Mouse (Mus musculus): ENCODE results near the gene Olfr427. TPM values are rescaled to one million over a fixed set of nuclear protein-coding genes. Genes with fewer than 3 reads are reported as not detected.

Gene Olfr427
- not detected for polyA plus RNA-seq (2014; fragmentation: Illumina TruSeq; extraction: RNeasy Lipid Tissue Mini Kit (QIAGEN cat#74804); ENCODE audit: low read depth, low replicate concordance)

GRCm38 (mm10) chr1:174096591-174096990, at the start of gene Olfr427:
Gene Olfr427 (plus strand): TSS chr1:174096891.

DNA sequence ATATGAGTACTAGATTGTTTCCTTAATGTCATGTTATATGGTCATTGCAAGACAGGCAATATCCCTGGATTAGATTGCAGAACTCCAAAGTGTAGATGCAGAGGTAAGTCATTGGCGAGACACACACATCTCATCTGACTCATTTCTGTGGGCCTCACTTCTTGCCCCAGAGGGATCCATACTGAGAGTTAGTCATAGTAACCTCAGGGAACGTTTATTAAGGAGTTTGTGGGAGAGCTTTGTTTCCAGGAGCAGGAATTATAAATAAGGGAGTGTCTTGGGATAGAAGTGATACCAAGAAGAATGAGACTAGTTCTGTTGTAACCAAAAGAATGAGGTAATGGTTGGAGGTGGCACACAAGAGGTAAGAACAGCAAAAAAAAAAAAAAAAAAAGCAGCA, 47.8 kb upstream of the Olfr427 start, which contains the start of gene Olfr432:
Gene Olfr432 (plus strand): TSS at position 313 of the 400 bp plus-strand sequence.

GRCm38 (mm10) chr1:174066305-174066704, 30.4 kb upstream of the Olfr427 start, which contains the start of gene Olfr430:
Gene Olfr430 (plus strand): TSS chr1:174066605.

GRCm38 (mm10) chr1:174084031-174084430, 12.7 kb upstream of the Olfr427 start, which contains the start of gene Olfr429:
Gene Olfr429 (plus strand): TSS chr1:174084331.

GRCm38 (mm10) chr1:174121062-174121461, 24.4 kb downstream of the Olfr427 start, which contains the start of gene Olfr231:
Gene Olfr231 (minus strand): TSS chr1:174121162.

DNA sequence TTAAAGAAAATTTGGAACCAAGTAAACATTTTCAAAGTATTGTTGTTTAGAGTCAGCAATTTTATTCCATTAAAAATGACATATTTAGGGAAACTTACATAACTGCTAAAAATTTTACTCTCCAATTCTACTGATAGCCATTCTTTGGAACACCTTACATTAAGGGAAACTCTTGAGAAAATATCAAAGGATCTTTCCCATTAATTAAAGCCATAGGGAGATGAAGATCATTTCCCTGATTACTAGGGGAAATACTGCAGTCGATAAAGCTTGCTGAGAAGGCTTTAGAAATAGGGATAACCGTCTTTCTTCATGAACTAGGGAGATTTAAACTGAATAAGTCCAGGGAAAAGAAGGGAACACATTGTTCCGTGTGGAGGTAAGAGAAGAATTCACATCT, 34.5 kb downstream of the Olfr427 start, which contains the start of gene Olfr424:
Gene Olfr424 (plus strand): TSS at position 301 of the 400 bp plus-strand sequence.

Other genes with a start within 250 kb of the Olfr427 start
- 4.5 TPM for gene Ifi211, start 183.8 kb upstream of the Olfr427 start, polyA plus RNA-seq (2014; fragmentation: Illumina TruSeq; extraction: RNeasy Lipid Tissue Mini Kit (QIAGEN cat#74804); ENCODE audit: low read depth, low replicate concordance)
- gene Mndal, start 154.4 kb upstream of the Olfr427 start, polyA plus RNA-seq (2014; fragmentation: Illumina TruSeq; extraction: RNeasy Lipid Tissue Mini Kit (QIAGEN cat#74804); ENCODE audit: low read depth, low replicate concordance): 38.8 TPM
- 27.9 TPM for gene Ifi203, start 154.2 kb upstream of the Olfr427 start, polyA plus RNA-seq (2014; fragmentation: Illumina TruSeq; extraction: RNeasy Lipid Tissue Mini Kit (QIAGEN cat#74804); ENCODE audit: low read depth, low replicate concordance)
- not detected for gene Ifi202b, start 114.1 kb upstream of the Olfr427 start, polyA plus RNA-seq (2014; fragmentation: Illumina TruSeq; extraction: RNeasy Lipid Tissue Mini Kit (QIAGEN cat#74804); ENCODE audit: low read depth, low replicate concordance)
- gene Ifi205, start 65.1 kb upstream of the Olfr427 start, polyA plus RNA-seq (2014; fragmentation: Illumina TruSeq; extraction: RNeasy Lipid Tissue Mini Kit (QIAGEN cat#74804); ENCODE audit: low read depth, low replicate concordance): 8.1 TPM
- not detected for gene Olfr433, start 56.2 kb upstream of the Olfr427 start, polyA plus RNA-seq (2014; fragmentation: Illumina TruSeq; extraction: RNeasy Lipid Tissue Mini Kit (QIAGEN cat#74804); ENCODE audit: low read depth, low replicate concordance)
- not detected for gene Olfr432, start 47.7 kb upstream of the Olfr427 start, polyA plus RNA-seq (2014; fragmentation: Illumina TruSeq; extraction: RNeasy Lipid Tissue Mini Kit (QIAGEN cat#74804); ENCODE audit: low read depth, low replicate concordance)
- not detected for gene Olfr430, start 30.3 kb upstream of the Olfr427 start, polyA plus RNA-seq (2014; fragmentation: Illumina TruSeq; extraction: RNeasy Lipid Tissue Mini Kit (QIAGEN cat#74804); ENCODE audit: low read depth, low replicate concordance)
- not detected for gene Olfr429, start 12.6 kb upstream of the Olfr427 start, polyA plus RNA-seq (2014; fragmentation: Illumina TruSeq; extraction: RNeasy Lipid Tissue Mini Kit (QIAGEN cat#74804); ENCODE audit: low read depth, low replicate concordance)
- gene Olfr231, start 24.3 kb downstream of the Olfr427 start, polyA plus RNA-seq (2014; fragmentation: Illumina TruSeq; extraction: RNeasy Lipid Tissue Mini Kit (QIAGEN cat#74804); ENCODE audit: low read depth, low replicate concordance): not detected
- gene Olfr424, start 34.6 kb downstream of the Olfr427 start, polyA plus RNA-seq (2014; fragmentation: Illumina TruSeq; extraction: RNeasy Lipid Tissue Mini Kit (QIAGEN cat#74804); ENCODE audit: low read depth, low replicate concordance): not detected
- not detected for gene Olfr420, start 58.7 kb downstream of the Olfr427 start, polyA plus RNA-seq (2014; fragmentation: Illumina TruSeq; extraction: RNeasy Lipid Tissue Mini Kit (QIAGEN cat#74804); ENCODE audit: low read depth, low replicate concordance)
- gene Spta1, start 75.9 kb downstream of the Olfr427 start, polyA plus RNA-seq (2014; fragmentation: Illumina TruSeq; extraction: RNeasy Lipid Tissue Mini Kit (QIAGEN cat#74804); ENCODE audit: low read depth, low replicate concordance): 9.6 TPM
- not detected for gene Olfr419, start 155.2 kb downstream of the Olfr427 start, polyA plus RNA-seq (2014; fragmentation: Illumina TruSeq; extraction: RNeasy Lipid Tissue Mini Kit (QIAGEN cat#74804); ENCODE audit: low read depth, low replicate concordance)
- not detected for gene Mptx1, start 233.6 kb downstream of the Olfr427 start, polyA plus RNA-seq (2014; fragmentation: Illumina TruSeq; extraction: RNeasy Lipid Tissue Mini Kit (QIAGEN cat#74804); ENCODE audit: low read depth, low replicate concordance)